Mouse (Mus musculus): ENCODE data around the gene 2410002F23Rik. TPM values are rescaled to one million over a fixed set of nuclear protein-coding genes. Genes with fewer than 3 reads are reported as not detected.

2410002F23Rik gene
- polyA plus RNA-seq, 1 experiment from 2014 or later, result 123 TPM

GRCm38 (mm10) chr7:44254930-44255329, 8.4 kb downstream of the 2410002F23Rik start:
- no peak for ATAC-seq (ENCODE audit: low read depth)
- Histone ChIP-seq H3K9me3 (ENCODE audit: control insufficient read depth, low read length) (no peaks in the 10 kb centered on the region), H3K4me2 (ENCODE audit: low read depth, low read length) (no peak overlapping the region), H3K36me3 (ENCODE audit: control insufficient read depth, insufficient read depth, low read length) (peaks cover 18% of the 10 kb centered on the region), H3K9ac (ENCODE audit: low read length) (no peak overlapping the region), H3K27me3 (ENCODE audit: control insufficient read depth, insufficient read depth, low read depth, low read length) (no peaks in the 10 kb centered on the region), H3K4me1 (replicated peaks; ENCODE audit: control insufficient read depth, insufficient read depth, low read length) (no peaks in the 10 kb centered on the region), H3K4me3 (ENCODE audit: low read length) (no peak overlapping the region), H3K27ac (ENCODE audit: low read length) (no peak overlapping the region)
- WGBS, result 61% methylated on average over 6 of the region's 6 CpGs

- no peak for ATAC-seq (ENCODE audit: low read depth)
- peaks cover 8% of the 10 kb centered on the region for H3K36me3 ChIP-seq (ENCODE audit: control insufficient read depth, insufficient read depth, low read length)
- H3K4me2 ChIP-seq (ENCODE audit: low read depth, low read length), result no peak within 1 kb of the TSS
- H3K27ac ChIP-seq (ENCODE audit: low read length), result no peak within 1 kb of the TSS
- H3K27me3 ChIP-seq (ENCODE audit: control insufficient read depth, insufficient read depth, low read depth, low read length), result no peaks in the 10 kb centered on the region; the same call in 1 of the 2 replicates
- H3K9ac ChIP-seq (ENCODE audit: low read length), result no peak within 1 kb of the TSS
- WGBS, result 73% methylated on average over 4 of the region's 4 CpGs
- no peaks in the 10 kb centered on the region for H3K9me3 ChIP-seq (ENCODE audit: control insufficient read depth, low read length)
- H3K4me3 ChIP-seq (ENCODE audit: low read length), result no peak within 1 kb of the TSS
- no peaks in the 10 kb centered on the region for H3K4me1 ChIP-seq (replicated peaks; ENCODE audit: control insufficient read depth, insufficient read depth, low read length)
Measured at GRCm38 (mm10) chr7:44257278-44257677, 10.8 kb downstream of the 2410002F23Rik start, which contains the start of gene Acp4. Gene Acp4, minus strand, starts transcription at chr7:44257378.

GRCm38 (mm10) chr7:44260410-44260809, 13.9 kb downstream of the 2410002F23Rik start:
- no peaks in the 10 kb centered on the region for H3K9me3 ChIP-seq (ENCODE audit: control insufficient read depth, low read length)
- no peak overlapping the region for H3K9ac ChIP-seq (ENCODE audit: low read length)
- H3K36me3 ChIP-seq (ENCODE audit: control insufficient read depth, insufficient read depth, low read length), result no peaks in the 10 kb centered on the region
- WGBS, result 74% methylated on average over 6 of the region's 6 CpGs
- H3K4me3 ChIP-seq (ENCODE audit: low read length), result no peak overlapping the region
- no peaks in the 10 kb centered on the region; the same call in 1 of the 2 replicates for H3K27me3 ChIP-seq (ENCODE audit: control insufficient read depth, insufficient read depth, low read depth, low read length)
- ATAC-seq (ENCODE audit: low read depth), result no peak
- no peak overlapping the region for H3K27ac ChIP-seq (ENCODE audit: low read length)
- no peaks in the 10 kb centered on the region for H3K4me1 ChIP-seq (replicated peaks; ENCODE audit: control insufficient read depth, insufficient read depth, low read length)
- H3K4me2 ChIP-seq (ENCODE audit: low read depth, low read length), result no peak overlapping the region

GRCm38 (mm10) chr7:44261147-44261546, 14.6 kb downstream of the 2410002F23Rik start, which contains the start of gene Gm15517:
Gene Gm15517, plus strand, starts transcription at chr7:44261447.
- no peaks in the 10 kb centered on the region for H3K9me3 ChIP-seq (ENCODE audit: control insufficient read depth, low read length)
- 36% methylated on average over 5 of the region's 5 CpGs for WGBS
- H3K27me3 ChIP-seq (ENCODE audit: control insufficient read depth, insufficient read depth, low read depth, low read length), result no peaks in the 10 kb centered on the region; the same call in 1 of the 2 replicates

GRCm38 (mm10) chr7:44262791-44263643, 16.5 kb downstream of the 2410002F23Rik start:
- Histone ChIP-seq H3K36me3 (ENCODE audit: control insufficient read depth, insufficient read depth, low read length) (no peaks in the 10 kb centered on the region), H3K9ac (ENCODE audit: low read length) (no peak overlapping the region), H3K4me1 (replicated peaks; ENCODE audit: control insufficient read depth, insufficient read depth, low read length) (no peaks in the 10 kb centered on the region), H3K27me3 (ENCODE audit: control insufficient read depth, insufficient read depth, low read depth, low read length) (no peaks in the 10 kb centered on the region; the same call in 1 of the 2 replicates), H3K4me3 (ENCODE audit: low read length) (0 out of 2 replicates have a peak overlapping the region, but pooled peaks have one; percentile 2), H3K9me3 (ENCODE audit: control insufficient read depth, low read length) (no peaks in the 10 kb centered on the region), H3K4me2 (ENCODE audit: low read depth, low read length) (peak overlapping the region; percentile 37), H3K27ac (ENCODE audit: low read length) (no peak overlapping the region)
- 2% methylated on average over 34 of the region's 34 CpGs for WGBS
- peak; percentile 92 for ATAC-seq (ENCODE audit: low read depth)

More at GRCm38 (mm10) chr7:44261147-44261546, 14.6 kb downstream of the 2410002F23Rik start, which contains the start of gene Gm15517:
- no peak for ATAC-seq (ENCODE audit: low read depth)
- Histone ChIP-seq H3K4me2 (ENCODE audit: low read depth, low read length) (no peak within 1 kb of the TSS), H3K27ac (ENCODE audit: low read length) (no peak within 1 kb of the TSS), H3K4me3 (ENCODE audit: low read length) (no peak within 1 kb of the TSS), H3K9ac (ENCODE audit: low read length) (no peak within 1 kb of the TSS), H3K4me1 (replicated peaks; ENCODE audit: control insufficient read depth, insufficient read depth, low read length) (no peaks in the 10 kb centered on the region), H3K36me3 (ENCODE audit: control insufficient read depth, insufficient read depth, low read length) (no peaks in the 10 kb centered on the region)

- Histone ChIP-seq H3K27ac (ENCODE audit: low read length) (no peak overlapping the region), H3K4me3 (ENCODE audit: low read length) (no peak overlapping the region), H3K9me3 (ENCODE audit: control insufficient read depth, low read length) (no peaks in the 10 kb centered on the region), H3K36me3 (ENCODE audit: control insufficient read depth, insufficient read depth, low read length) (no peaks in the 10 kb centered on the region), H3K4me1 (replicated peaks; ENCODE audit: control insufficient read depth, insufficient read depth, low read length) (no peaks in the 10 kb centered on the region), H3K9ac (ENCODE audit: low read length) (no peak overlapping the region), H3K4me2 (ENCODE audit: low read depth, low read length) (no peak overlapping the region), H3K27me3 (ENCODE audit: control insufficient read depth, insufficient read depth, low read depth, low read length) (no peaks in the 10 kb centered on the region)
- ATAC-seq (ENCODE audit: low read depth), result no peak
- 74% methylated on average over 11 of the region's 11 CpGs for WGBS
Measured at GRCm38 (mm10) chr7:44268117-44268516, 21.6 kb downstream of the 2410002F23Rik start.

- WGBS, result 88% methylated on average over 2 of the region's 2 CpGs
- Histone ChIP-seq H3K9ac (ENCODE audit: low read length) (no peak overlapping the region), H3K27ac (ENCODE audit: low read length) (no peak overlapping the region), H3K9me3 (ENCODE audit: control insufficient read depth, low read length) (no peaks in the 10 kb centered on the region), H3K36me3 (ENCODE audit: control insufficient read depth, insufficient read depth, low read length) (no peaks in the 10 kb centered on the region), H3K27me3 (ENCODE audit: control insufficient read depth, insufficient read depth, low read depth, low read length) (0 out of 2 replicates have a peak, but pooled peaks cover 2% of the 10 kb centered on the region), H3K4me1 (replicated peaks; ENCODE audit: control insufficient read depth, insufficient read depth, low read length) (no peaks in the 10 kb centered on the region), H3K4me3 (ENCODE audit: low read length) (no peak overlapping the region), H3K4me2 (ENCODE audit: low read depth, low read length) (no peak overlapping the region)
- ATAC-seq (ENCODE audit: low read depth), result no peak
Measured at GRCm38 (mm10) chr7:44269397-44269796, 22.9 kb downstream of the 2410002F23Rik start.

- Histone ChIP-seq H3K9me3 (ENCODE audit: control insufficient read depth, low read length) (no peaks in the 10 kb centered on the region), H3K36me3 (ENCODE audit: control insufficient read depth, insufficient read depth, low read length) (no peaks in the 10 kb centered on the region), H3K27me3 (ENCODE audit: control insufficient read depth, insufficient read depth, low read depth, low read length) (peaks cover 4% of the 10 kb centered on the region; the same call in 1 of the 2 replicates), H3K27ac (ENCODE audit: low read length) (no peak overlapping the region), H3K4me3 (ENCODE audit: low read length) (no peak overlapping the region), H3K4me1 (replicated peaks; ENCODE audit: control insufficient read depth, insufficient read depth, low read length) (no peaks in the 10 kb centered on the region), H3K9ac (ENCODE audit: low read length) (no peak overlapping the region), H3K4me2 (ENCODE audit: low read depth, low read length) (no peak overlapping the region)
- ATAC-seq (ENCODE audit: low read depth), result no peak
- WGBS, result 61% methylated on average over 2 of the region's 2 CpGs
Measured at GRCm38 (mm10) chr7:44271309-44271708, 24.8 kb downstream of the 2410002F23Rik start.

GRCm38 (mm10) chr7:44272546-44272945, 26.0 kb downstream of the 2410002F23Rik start:
- H3K4me2 ChIP-seq (ENCODE audit: low read depth, low read length), result no peak overlapping the region
- no peak overlapping the region for H3K9ac ChIP-seq (ENCODE audit: low read length)
- no peaks in the 10 kb centered on the region for H3K9me3 ChIP-seq (ENCODE audit: control insufficient read depth, low read length)
- WGBS, result 88% methylated on average over 6 of the region's 7 CpGs
- no peaks in the 10 kb centered on the region for H3K36me3 ChIP-seq (ENCODE audit: control insufficient read depth, insufficient read depth, low read length)
- no peak overlapping the region for H3K4me3 ChIP-seq (ENCODE audit: low read length)
- no peak for ATAC-seq (ENCODE audit: low read depth)
- peaks cover 4% of the 10 kb centered on the region; the same call in 1 of the 2 replicates for H3K27me3 ChIP-seq (ENCODE audit: control insufficient read depth, insufficient read depth, low read depth, low read length)
- H3K4me1 ChIP-seq (replicated peaks; ENCODE audit: control insufficient read depth, insufficient read depth, low read length), result no peaks in the 10 kb centered on the region
- H3K27ac ChIP-seq (ENCODE audit: low read length), result no peak overlapping the region

Data from lung, embryonic 16.5 days (tissue).